Mouse (Mus musculus) ovary, postnatal 36 days (tissue): ENCODE measurements around the gene Gkn1.

Experiments used
- DNase-seq: peaks from one replicate; pipeline ENCODE4 v3.0.0; 2022; ENCODE audit warnings: low spot score, mixed read lengths

Gkn1 gene

DNA sequence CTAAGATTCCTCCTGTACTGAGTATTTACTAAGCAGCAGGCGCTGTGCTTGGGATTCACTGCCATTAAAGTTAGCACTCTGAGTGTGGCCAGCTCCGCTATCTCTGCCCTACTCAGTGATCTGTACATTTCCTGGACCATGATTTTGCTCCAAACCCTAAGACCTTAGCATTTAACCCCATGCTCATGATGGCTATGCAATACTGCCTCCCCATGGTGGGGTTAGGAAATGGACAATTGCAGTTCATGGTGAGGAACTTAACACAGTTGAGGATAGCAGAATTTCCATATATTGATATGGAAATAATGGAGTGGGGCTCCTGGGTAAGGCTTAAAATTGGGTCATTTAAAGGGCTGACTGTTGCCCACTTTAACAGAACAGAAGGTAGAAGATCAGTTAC is 27.4 kb downstream of the Gkn1 start:
- DNase-seq, result no peak

DNA sequence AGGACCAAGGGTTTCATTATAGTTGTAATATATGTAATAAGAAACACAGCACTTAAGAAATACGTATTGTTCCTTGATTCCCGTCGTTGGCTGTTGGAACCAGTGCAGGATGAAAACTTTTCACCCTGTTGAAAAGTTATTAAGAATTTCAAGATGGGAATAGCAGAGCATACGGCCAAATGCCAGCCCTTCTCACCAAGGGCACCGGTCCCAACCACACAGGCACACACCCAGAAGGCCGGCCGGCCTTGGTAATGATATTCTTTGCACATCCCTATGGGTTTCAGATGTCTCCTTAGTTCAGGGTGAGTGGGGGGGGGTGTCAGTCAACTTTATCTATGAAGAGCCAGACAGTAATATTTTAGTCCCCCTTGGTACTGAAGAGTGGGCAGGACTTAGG is 32.1 kb downstream of the Gkn1 start:
- DNase-seq, result no peak

DNA sequence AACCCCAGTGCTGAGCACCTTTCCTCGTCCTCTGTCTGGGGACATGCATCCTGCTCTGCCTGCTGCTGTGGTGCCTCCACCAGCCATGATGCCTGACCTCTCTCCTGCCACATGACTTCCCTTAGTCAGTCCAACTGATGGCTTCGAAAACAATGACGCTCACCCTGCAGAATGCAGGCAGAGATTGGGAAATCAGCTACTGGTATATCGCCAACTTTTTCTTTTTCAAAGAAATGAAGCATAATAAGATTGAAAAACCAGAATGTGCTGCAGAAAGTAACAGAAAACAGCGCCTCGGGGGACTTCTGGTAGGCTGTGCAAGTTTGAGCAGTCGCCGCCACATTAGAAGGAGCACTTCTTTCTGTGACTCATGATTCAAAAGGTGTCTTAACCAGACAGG is 33.8 kb downstream of the Gkn1 start:
- no peak for DNase-seq

DNA sequence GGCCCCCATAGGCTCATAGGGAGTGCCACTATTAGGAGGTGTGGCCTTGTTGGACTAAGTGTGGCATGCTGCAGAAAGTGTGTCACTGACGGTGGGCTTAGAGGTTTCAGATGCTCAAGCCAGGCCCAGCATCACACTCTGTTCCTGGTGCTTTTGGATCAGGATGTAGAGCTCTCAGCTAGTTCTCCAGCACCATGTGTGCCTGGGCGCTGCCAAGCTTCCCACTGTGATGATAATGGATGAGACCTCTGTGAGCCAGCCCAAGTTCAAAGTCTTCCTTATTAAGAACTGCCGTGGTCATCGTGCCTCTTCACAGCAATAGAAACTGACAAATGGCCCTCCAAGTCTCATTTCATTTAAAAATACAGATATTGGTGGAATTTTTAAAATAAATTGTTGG is 38.0 kb downstream of the Gkn1 start:
- DNase-seq, result no peak

DNA sequence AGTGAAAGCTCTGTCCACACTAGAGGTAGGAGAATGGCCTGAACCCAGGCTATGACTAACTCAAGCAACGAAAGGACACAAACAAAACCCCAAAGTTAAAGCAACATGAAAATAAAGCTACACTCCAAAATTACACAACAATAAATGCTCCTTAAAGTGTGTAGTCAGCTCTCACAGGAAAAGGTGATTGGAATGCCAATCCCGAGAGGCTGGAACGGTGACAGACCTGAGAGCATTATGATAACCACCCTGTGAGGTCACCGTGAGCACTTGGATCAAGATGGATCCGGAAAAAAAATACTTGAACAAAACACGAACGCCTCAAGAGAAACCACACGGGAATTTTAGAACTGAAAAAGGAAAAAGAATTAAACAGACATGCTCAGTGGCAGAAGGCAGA is 46.3 kb downstream of the Gkn1 start:
- no peak for DNase-seq

DNA sequence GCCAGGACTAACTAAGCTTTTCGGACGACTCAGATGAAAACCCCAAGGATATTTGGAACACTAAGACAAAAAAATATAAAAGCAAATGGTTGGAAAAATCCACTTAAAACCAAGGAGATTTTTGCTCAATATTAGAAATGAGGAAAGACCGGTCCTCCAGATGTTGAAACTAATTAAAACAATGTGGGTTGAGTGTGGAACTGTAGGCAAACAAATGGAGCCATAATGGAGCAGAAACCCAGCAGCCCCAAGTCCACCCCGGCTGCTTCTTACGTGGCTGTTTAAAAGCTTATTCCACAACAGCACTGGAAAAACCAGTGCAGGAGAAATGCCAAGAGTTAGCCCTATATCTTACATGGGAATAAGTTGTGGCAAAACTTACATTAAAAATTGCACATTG is 48.0 kb downstream of the Gkn1 start:
- no peak for DNase-seq

DNA sequence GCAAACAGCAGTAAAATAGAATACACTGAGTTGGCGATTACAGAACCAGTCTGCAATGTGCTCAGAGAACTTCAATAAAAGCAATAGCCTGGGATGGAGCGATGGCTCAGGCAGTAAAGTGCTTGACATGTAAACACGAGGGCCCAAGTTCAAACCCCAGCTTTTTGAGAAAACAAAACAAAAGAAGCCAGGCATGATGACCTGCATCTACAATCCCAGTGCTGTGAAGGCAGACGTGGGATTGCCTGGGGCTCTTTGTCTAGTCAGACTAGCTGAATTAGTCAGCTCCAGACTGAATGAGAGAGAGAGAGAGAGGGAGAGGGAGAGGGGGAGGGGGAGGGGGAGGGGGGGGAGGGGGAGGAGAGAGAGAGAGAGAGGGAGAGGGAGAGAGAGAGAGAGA is 48.8 kb downstream of the Gkn1 start:
- DNase-seq, result no peak
